Mouse (Mus musculus): ENCODE data around the gene Tbx6. TPM values are rescaled to one million over a fixed set of nuclear protein-coding genes. Genes with fewer than 3 reads are reported as not detected.

Gene Tbx6
- polyA plus RNA-seq, 1 experiment: 0.01 TPM

DNA sequence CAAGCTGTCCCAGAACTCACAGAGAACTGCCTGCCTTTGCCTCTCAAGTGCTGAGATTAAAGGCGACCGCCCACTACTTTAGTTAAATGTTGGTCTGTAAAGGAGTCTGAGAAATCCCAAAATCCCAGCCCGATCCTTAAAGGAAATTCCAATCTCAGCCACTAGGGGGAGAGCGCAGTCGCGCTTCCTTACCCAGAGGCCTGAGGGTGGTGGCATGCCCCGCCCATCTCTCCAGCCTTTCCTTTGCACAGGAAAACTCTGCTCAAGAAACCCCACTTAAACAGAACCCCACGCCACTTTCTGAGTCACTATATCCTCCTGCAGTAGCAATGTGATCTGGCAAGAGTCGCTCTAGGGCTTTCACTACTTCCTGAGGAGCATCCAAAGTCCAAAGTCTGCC is 26.4 kb upstream of the Tbx6 start:
- no peaks in the 10 kb centered on the region for H3K79me3 ChIP-seq (ENCODE audit: low read depth)
- H3ac ChIP-seq (ENCODE audit: control insufficient read depth, insufficient read length, low read depth): no peak overlapping the region
- no peaks in the 10 kb centered on the region for H3K27me3 ChIP-seq (ENCODE audit: control insufficient read depth, insufficient read depth, insufficient read length)
- peaks cover 4% of the 10 kb centered on the region for H3K79me2 ChIP-seq (ENCODE audit: control insufficient read depth, insufficient read depth)
- no peak overlapping the region for H3K4me3 ChIP-seq (ENCODE audit: insufficient read depth, poor library complexity, severe bottlenecking)
- H3K36me3 ChIP-seq (ENCODE audit: control insufficient read depth, insufficient read depth): no peaks in the 10 kb centered on the region
- TF ChIP-seq CTCF (IDR thresholded peaks at IDR 0.05; ENCODE audit: control insufficient read depth, insufficient read depth, insufficient read length): peak; percentile 39
- no peak for TF ChIP-seq MAX (IDR thresholded peaks at IDR 0.05)
- TF ChIP-seq MYOD1 (IDR thresholded peaks at IDR 0.05; ENCODE audit: control insufficient read depth, insufficient read length, low read depth): no peak

DNA sequence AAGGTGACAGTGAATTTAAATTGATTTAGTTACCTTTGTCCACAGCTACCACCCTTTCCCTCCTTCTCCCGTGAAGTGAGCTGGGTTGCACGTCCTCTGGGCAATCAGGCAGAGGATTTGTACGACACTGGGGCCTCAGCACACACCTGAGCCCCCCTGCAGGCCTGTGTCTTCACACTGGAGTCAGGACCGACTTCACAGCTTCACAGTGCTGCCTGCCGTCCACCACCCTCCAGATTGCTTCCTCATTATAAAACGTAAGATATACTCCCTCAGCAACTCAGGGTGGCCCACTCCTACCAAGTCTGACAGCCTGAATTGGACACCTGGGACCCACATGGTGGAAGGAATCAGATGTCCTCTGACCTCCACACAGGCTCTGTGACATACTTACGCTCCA is 22.7 kb upstream of the Tbx6 start:
- Histone ChIP-seq H3ac (ENCODE audit: control insufficient read depth, insufficient read length, low read depth) (no peak overlapping the region), H3K4me3 (ENCODE audit: insufficient read depth, poor library complexity, severe bottlenecking) (no peak overlapping the region), H3K79me3 (ENCODE audit: low read depth) (peaks cover 1% of the 10 kb centered on the region), H3K27me3 (ENCODE audit: control insufficient read depth, insufficient read depth, insufficient read length) (no peaks in the 10 kb centered on the region), H3K79me2 (ENCODE audit: control insufficient read depth, insufficient read depth) (peaks cover 22% of the 10 kb centered on the region), H3K36me3 (ENCODE audit: control insufficient read depth, insufficient read depth) (peaks cover 4% of the 10 kb centered on the region)
- TF ChIP-seq FOSL1 (IDR thresholded peaks at IDR 0.05; ENCODE audit: insufficient read depth, low read length, poor library complexity, severe bottlenecking) (no peak), CEBPB (IDR thresholded peaks at IDR 0.05; ENCODE audit: low read depth) (no peak), CTCF (IDR thresholded peaks at IDR 0.05; ENCODE audit: control insufficient read depth, insufficient read depth, insufficient read length) (no peak), MAX (IDR thresholded peaks at IDR 0.05) (no peak), MYOD1 (IDR thresholded peaks at IDR 0.05; ENCODE audit: control insufficient read depth, insufficient read length, low read depth) (no peak), USF1 (IDR thresholded peaks at IDR 0.05; ENCODE audit: low read depth) (no peak), MYOG (IDR thresholded peaks at IDR 0.05; ENCODE audit: control insufficient read depth, extremely low read depth, insufficient read length) (no peak)

DNA sequence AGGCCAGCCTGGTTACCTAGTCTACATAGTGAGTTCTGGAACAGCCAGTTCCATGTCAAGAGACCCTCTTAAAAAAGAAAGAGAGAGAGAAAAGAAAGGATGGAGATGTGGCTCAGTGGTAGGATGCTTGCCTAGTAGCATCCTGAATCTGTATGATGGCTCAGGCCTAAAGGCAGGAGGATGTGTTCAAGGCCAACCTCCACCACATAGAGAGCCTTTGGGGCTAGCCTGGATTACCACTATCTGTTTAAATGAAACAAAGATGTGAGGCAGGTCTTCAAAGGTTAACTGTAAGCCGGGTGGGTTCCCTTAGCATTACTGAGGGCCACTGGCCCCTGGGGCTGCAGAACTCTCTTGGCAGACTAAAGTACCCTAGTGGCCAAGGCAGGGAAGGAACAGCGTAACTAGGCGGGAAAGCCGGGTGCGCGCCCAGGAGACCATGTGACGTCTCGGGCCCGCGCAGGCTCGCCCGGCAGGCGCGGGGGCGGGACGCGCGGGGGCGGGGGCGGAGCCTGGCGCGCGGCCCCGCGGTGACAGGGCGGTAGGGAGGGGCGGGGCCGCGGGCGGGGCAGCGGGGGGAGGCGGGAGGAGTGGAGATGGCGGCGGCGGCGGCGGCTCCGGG is 22.1 kb upstream of the Tbx6 start, which contains the start of gene Mapk3:
Gene Mapk3 (plus strand): TSS at position 552 of the 622 bp plus-strand sequence.
- Histone ChIP-seq H3K36me3 (ENCODE audit: control insufficient read depth, insufficient read depth) (peaks cover 9% of the 10 kb centered on the region), H3K4me3 (ENCODE audit: insufficient read depth, poor library complexity, severe bottlenecking) (peak within 1 kb of the TSS; percentile 68), H3ac (ENCODE audit: control insufficient read depth, insufficient read length, low read depth) (peak within 1 kb of the TSS; percentile 85), H3K79me3 (ENCODE audit: low read depth) (peaks cover 1% of the 10 kb centered on the region), H3K79me2 (ENCODE audit: control insufficient read depth, insufficient read depth) (peaks cover 22% of the 10 kb centered on the region), H3K27me3 (ENCODE audit: control insufficient read depth, insufficient read depth, insufficient read length) (no peaks in the 10 kb centered on the region)
- TF ChIP-seq USF1 (IDR thresholded peaks at IDR 0.05; ENCODE audit: low read depth): peak; percentile 81
- no peak for TF ChIP-seq FOSL1 (IDR thresholded peaks at IDR 0.05; ENCODE audit: insufficient read depth, low read length, poor library complexity, severe bottlenecking)
- TF ChIP-seq MAX (IDR thresholded peaks at IDR 0.05): no peak
- TF ChIP-seq CTCF (IDR thresholded peaks at IDR 0.05; ENCODE audit: control insufficient read depth, insufficient read depth, insufficient read length): peak; percentile 62

DNA sequence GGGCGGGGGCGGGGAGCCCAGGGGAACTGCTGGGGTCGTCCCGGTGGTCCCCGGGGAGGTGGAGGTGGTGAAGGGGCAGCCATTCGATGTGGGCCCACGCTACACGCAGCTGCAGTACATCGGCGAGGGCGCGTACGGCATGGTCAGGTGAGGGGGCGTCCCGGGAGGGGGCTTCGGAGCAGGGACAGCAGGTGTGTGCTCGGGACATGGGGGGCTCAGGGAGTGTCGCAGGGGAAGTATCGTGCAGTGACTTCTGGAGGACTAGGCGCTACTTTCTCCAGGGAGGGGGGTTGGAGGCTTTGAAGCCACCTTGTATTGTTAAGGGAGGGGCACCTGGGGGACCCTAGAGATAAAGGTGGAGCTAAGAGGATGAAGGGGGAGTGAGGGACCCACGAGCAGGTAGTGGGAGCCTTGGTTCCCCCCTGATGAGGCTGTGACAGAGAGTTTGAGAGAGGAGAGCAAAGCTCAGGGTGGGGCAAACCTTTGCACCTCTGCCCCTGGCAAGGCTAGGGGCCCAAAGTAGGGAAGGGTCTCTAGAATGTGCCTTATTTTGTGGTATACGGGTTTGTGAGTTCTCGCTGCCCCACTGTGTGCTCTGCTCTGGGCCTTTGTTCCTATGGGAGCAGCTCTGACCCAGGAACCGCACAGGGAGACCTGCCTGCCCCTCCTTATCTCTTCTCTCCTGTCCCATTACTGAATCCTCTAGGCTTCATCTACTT is 21.5 kb upstream of the Tbx6 start:
- H3K27me3 ChIP-seq (ENCODE audit: control insufficient read depth, insufficient read depth, insufficient read length): no peaks in the 10 kb centered on the region
- peaks cover 11% of the 10 kb centered on the region for H3K36me3 ChIP-seq (ENCODE audit: control insufficient read depth, insufficient read depth)
- no peak for TF ChIP-seq CEBPB (IDR thresholded peaks at IDR 0.05; ENCODE audit: low read depth)
- peak overlapping the region; percentile 68 for H3K4me3 ChIP-seq (ENCODE audit: insufficient read depth, poor library complexity, severe bottlenecking)
- H3ac ChIP-seq (ENCODE audit: control insufficient read depth, insufficient read length, low read depth): peak overlapping the region; percentile 85
- H3K79me2 ChIP-seq (ENCODE audit: control insufficient read depth, insufficient read depth): peaks cover 22% of the 10 kb centered on the region
- H3K79me3 ChIP-seq (ENCODE audit: low read depth): peaks cover 1% of the 10 kb centered on the region

DNA sequence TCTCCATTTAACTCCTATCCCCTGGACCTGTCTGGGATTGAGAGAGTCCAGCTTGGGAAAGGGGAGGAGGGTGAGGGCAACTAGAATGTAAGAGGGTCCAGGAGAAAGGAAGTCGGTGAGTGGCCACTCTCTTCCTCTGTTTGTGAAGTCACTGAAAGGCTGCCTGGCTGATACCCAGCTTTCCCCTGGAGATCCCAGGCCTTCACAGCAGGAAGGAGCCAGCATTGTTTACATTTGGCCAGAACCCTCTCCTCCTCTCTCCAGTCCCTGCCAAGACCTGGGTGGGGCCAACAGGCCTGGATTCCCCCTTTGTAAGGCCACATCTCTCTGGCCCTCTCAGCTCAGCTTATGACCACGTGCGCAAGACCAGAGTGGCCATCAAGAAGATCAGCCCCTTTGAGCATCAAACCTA is 20.9 kb upstream of the Tbx6 start:
- H3ac ChIP-seq (ENCODE audit: control insufficient read depth, insufficient read length, low read depth): peak overlapping the region; percentile 85
- no peaks in the 10 kb centered on the region for H3K27me3 ChIP-seq (ENCODE audit: control insufficient read depth, insufficient read depth, insufficient read length)
- H3K79me2 ChIP-seq (ENCODE audit: control insufficient read depth, insufficient read depth): peaks cover 22% of the 10 kb centered on the region
- peaks cover 1% of the 10 kb centered on the region for H3K79me3 ChIP-seq (ENCODE audit: low read depth)
- peak overlapping the region; percentile 68 for H3K4me3 ChIP-seq (ENCODE audit: insufficient read depth, poor library complexity, severe bottlenecking)
- peaks cover 11% of the 10 kb centered on the region for H3K36me3 ChIP-seq (ENCODE audit: control insufficient read depth, insufficient read depth)
- TF ChIP-seq MYOG (IDR thresholded peaks at IDR 0.05; ENCODE audit: control insufficient read depth, extremely low read depth, insufficient read length): no peak
- no peak for TF ChIP-seq MYOD1 (IDR thresholded peaks at IDR 0.05; ENCODE audit: control insufficient read depth, insufficient read length, low read depth)
- TF ChIP-seq MAX (IDR thresholded peaks at IDR 0.05): peak; percentile 33
- TF ChIP-seq USF1 (IDR thresholded peaks at IDR 0.05; ENCODE audit: low read depth): peak; percentile 55
- no peak for TF ChIP-seq FOSL1 (IDR thresholded peaks at IDR 0.05; ENCODE audit: insufficient read depth, low read length, poor library complexity, severe bottlenecking)
- TF ChIP-seq CEBPB (IDR thresholded peaks at IDR 0.05; ENCODE audit: low read depth): no peak

DNA sequence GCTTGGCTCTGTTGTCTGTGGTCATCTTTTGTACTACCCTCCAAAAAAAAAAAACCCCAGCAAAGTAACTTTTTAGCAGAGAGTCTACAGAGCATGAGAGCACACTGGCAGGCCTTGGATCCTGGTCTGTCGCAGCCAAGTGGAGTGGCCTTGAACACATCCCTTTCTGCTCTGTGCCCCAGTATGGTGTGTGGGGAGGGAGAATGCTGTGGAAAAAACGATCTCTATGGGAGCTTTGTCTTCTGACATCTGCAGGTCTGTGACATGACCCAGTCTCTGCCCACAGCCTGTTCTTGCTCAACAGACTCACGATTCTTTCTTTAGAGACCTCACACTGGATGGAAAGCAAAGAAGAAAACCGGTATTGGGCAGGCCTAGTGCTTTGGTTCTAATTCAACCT is 20.3 kb upstream of the Tbx6 start:
- no peaks in the 10 kb centered on the region for H3K27me3 ChIP-seq (ENCODE audit: control insufficient read depth, insufficient read depth, insufficient read length)
- H3ac ChIP-seq (ENCODE audit: control insufficient read depth, insufficient read length, low read depth): no peak overlapping the region
- no peak overlapping the region for H3K4me3 ChIP-seq (ENCODE audit: insufficient read depth, poor library complexity, severe bottlenecking)
- peaks cover 1% of the 10 kb centered on the region for H3K79me3 ChIP-seq (ENCODE audit: low read depth)
- H3K36me3 ChIP-seq (ENCODE audit: control insufficient read depth, insufficient read depth): peaks cover 11% of the 10 kb centered on the region
- TF ChIP-seq USF1 (IDR thresholded peaks at IDR 0.05; ENCODE audit: low read depth) (no peak), MYOG (IDR thresholded peaks at IDR 0.05; ENCODE audit: control insufficient read depth, extremely low read depth, insufficient read length) (no peak), CTCF (IDR thresholded peaks at IDR 0.05; ENCODE audit: control insufficient read depth, insufficient read depth, insufficient read length) (no peak), MAX (IDR thresholded peaks at IDR 0.05) (no peak), FOSL1 (IDR thresholded peaks at IDR 0.05; ENCODE audit: insufficient read depth, low read length, poor library complexity, severe bottlenecking) (no peak), CEBPB (IDR thresholded peaks at IDR 0.05; ENCODE audit: low read depth) (no peak), MYOD1 (IDR thresholded peaks at IDR 0.05; ENCODE audit: control insufficient read depth, insufficient read length, low read depth) (no peak)
- peaks cover 22% of the 10 kb centered on the region for H3K79me2 ChIP-seq (ENCODE audit: control insufficient read depth, insufficient read depth)
